Mouse (Mus musculus): ENCODE data around the gene Cnga3. TPM values are rescaled to one million over a fixed set of nuclear protein-coding genes. Genes with fewer than 3 reads are reported as not detected.

The Cnga3 gene
- total RNA-seq, 1 experiment from 2014 or later: not detected

GRCm38 (mm10) chr1:37248406-37248805 is 34.2 kb downstream of the Cnga3 start:
- 0 out of 4 replicates have a peak, but pooled peaks have one; percentile 36 to 47 for ATAC-seq (replicated peaks in 1 of 2; ENCODE audit: insufficient read depth in 1 of 2, low FRiP score in 2 of 2, low TSS enrichment in 1 of 2, low read depth in 1 of 2, poor library complexity in 2 of 2, severe bottlenecking in 2 of 2)

- peak in 1 of 2 experiments; percentile 57; a peak in 3 of 4 replicates for ATAC-seq (replicated peaks in 1 of 2; ENCODE audit: insufficient read depth in 1 of 2, low FRiP score in 2 of 2, low TSS enrichment in 1 of 2, low read depth in 1 of 2, poor library complexity in 2 of 2, severe bottlenecking in 2 of 2)
Measured at GRCm38 (mm10) chr1:37250643-37251310, 36.5 kb downstream of the Cnga3 start.

GRCm38 (mm10) chr1:37258443-37258842 is 44.2 kb downstream of the Cnga3 start:
- no peak for ATAC-seq (replicated peaks in 1 of 2; ENCODE audit: insufficient read depth in 1 of 2, low FRiP score in 2 of 2, low TSS enrichment in 1 of 2, low read depth in 1 of 2, poor library complexity in 2 of 2, severe bottlenecking in 2 of 2)

GRCm38 (mm10) chr1:37272464-37272863 is 58.2 kb downstream of the Cnga3 start:
- peak; percentile 80 to 82 for ATAC-seq (replicated peaks in 1 of 2; ENCODE audit: insufficient read depth in 1 of 2, low FRiP score in 2 of 2, low TSS enrichment in 1 of 2, low read depth in 1 of 2, poor library complexity in 2 of 2, severe bottlenecking in 2 of 2)

GRCm38 (mm10) chr1:37286556-37286955 is 72.3 kb downstream of the Cnga3 start:
- no peak for ATAC-seq (replicated peaks in 1 of 2; ENCODE audit: insufficient read depth in 1 of 2, low FRiP score in 2 of 2, low TSS enrichment in 1 of 2, low read depth in 1 of 2, poor library complexity in 2 of 2, severe bottlenecking in 2 of 2)

GRCm38 (mm10) chr1:37287748-37288147 is 73.5 kb downstream of the Cnga3 start:
- no peak for ATAC-seq (replicated peaks in 1 of 2; ENCODE audit: insufficient read depth in 1 of 2, low FRiP score in 2 of 2, low TSS enrichment in 1 of 2, low read depth in 1 of 2, poor library complexity in 2 of 2, severe bottlenecking in 2 of 2)

GRCm38 (mm10) chr1:37288181-37288935 is 74.1 kb downstream of the Cnga3 start:
- no peak for ATAC-seq (replicated peaks in 1 of 2; ENCODE audit: insufficient read depth in 1 of 2, low FRiP score in 2 of 2, low TSS enrichment in 1 of 2, low read depth in 1 of 2, poor library complexity in 2 of 2, severe bottlenecking in 2 of 2)

- ATAC-seq (replicated peaks in 1 of 2; ENCODE audit: insufficient read depth in 1 of 2, low FRiP score in 2 of 2, low TSS enrichment in 1 of 2, low read depth in 1 of 2, poor library complexity in 2 of 2, severe bottlenecking in 2 of 2): no peak
Measured at GRCm38 (mm10) chr1:37288941-37289340, 74.7 kb downstream of the Cnga3 start.

- no peak for ATAC-seq (replicated peaks in 1 of 2; ENCODE audit: insufficient read depth in 1 of 2, low FRiP score in 2 of 2, low TSS enrichment in 1 of 2, low read depth in 1 of 2, poor library complexity in 2 of 2, severe bottlenecking in 2 of 2)
Measured at GRCm38 (mm10) chr1:37296414-37296813, 82.2 kb downstream of the Cnga3 start.

GRCm38 (mm10) chr1:37298904-37299303 is 84.7 kb downstream of the Cnga3 start:
- ATAC-seq (replicated peaks in 1 of 2; ENCODE audit: insufficient read depth in 1 of 2, low FRiP score in 2 of 2, low TSS enrichment in 1 of 2, low read depth in 1 of 2, poor library complexity in 2 of 2, severe bottlenecking in 2 of 2): no peak

GRCm38 (mm10) chr1:37299540-37300491 is 85.6 kb downstream of the Cnga3 start, which contains the start of gene Inpp4a:
Gene Inpp4a (plus strand): TSS chr1:37299865.
- peak; percentile 65 to 87 for ATAC-seq (replicated peaks in 1 of 2; ENCODE audit: insufficient read depth in 1 of 2, low FRiP score in 2 of 2, low TSS enrichment in 1 of 2, low read depth in 1 of 2, poor library complexity in 2 of 2, severe bottlenecking in 2 of 2)

GRCm38 (mm10) chr1:37300650-37301049 is 86.4 kb downstream of the Cnga3 start:
- peak; percentile 47; a peak in 3 of 4 replicates for ATAC-seq (replicated peaks in 1 of 2; ENCODE audit: insufficient read depth in 1 of 2, low FRiP score in 2 of 2, low TSS enrichment in 1 of 2, low read depth in 1 of 2, poor library complexity in 2 of 2, severe bottlenecking in 2 of 2)

- no peak for ATAC-seq (replicated peaks in 1 of 2; ENCODE audit: insufficient read depth in 1 of 2, low FRiP score in 2 of 2, low TSS enrichment in 1 of 2, low read depth in 1 of 2, poor library complexity in 2 of 2, severe bottlenecking in 2 of 2)
Measured at GRCm38 (mm10) chr1:37302801-37303200, 88.6 kb downstream of the Cnga3 start.

GRCm38 (mm10) chr1:37305691-37306287 is 91.6 kb downstream of the Cnga3 start:
- ATAC-seq (replicated peaks in 1 of 2; ENCODE audit: insufficient read depth in 1 of 2, low FRiP score in 2 of 2, low TSS enrichment in 1 of 2, low read depth in 1 of 2, poor library complexity in 2 of 2, severe bottlenecking in 2 of 2): no peak

- ATAC-seq (replicated peaks in 1 of 2; ENCODE audit: insufficient read depth in 1 of 2, low FRiP score in 2 of 2, low TSS enrichment in 1 of 2, low read depth in 1 of 2, poor library complexity in 2 of 2, severe bottlenecking in 2 of 2): peak; percentile 73 to 81
Measured at GRCm38 (mm10) chr1:37307586-37307985, 93.4 kb downstream of the Cnga3 start.

- ATAC-seq (replicated peaks in 1 of 2; ENCODE audit: insufficient read depth in 1 of 2, low FRiP score in 2 of 2, low TSS enrichment in 1 of 2, low read depth in 1 of 2, poor library complexity in 2 of 2, severe bottlenecking in 2 of 2): 0 out of 4 replicates have a peak, but pooled peaks of 1 of the 2 experiments have one; percentile 7
Measured at GRCm38 (mm10) chr1:37308021-37308742, 93.9 kb downstream of the Cnga3 start.

Data from hematopoietic stem cell, adult 5-6 weeks (primary cell).